Mouse (Mus musculus) liver, adult 2 months (tissue): Measurements from ENCODE around the gene Adamts6.

Experiments used
- CTCF ChIP-seq: fragments of 200-500 bp; IDR thresholded peaks from 2 replicates; pipeline ENCODE4 v1.5.1; 2011; ENCODE audit warnings: low read depth, low read length, control low read depth
- POLR2A ChIP-seq: fragments of 200-500 bp; IDR thresholded peaks from 2 replicates; pipeline ENCODE4 v1.6.1; 2011; ENCODE audit warnings: low read length, control low read depth; ENCODE audit not compliant: insufficient read depth; ENCODE audit errors: extremely low read depth

DNA sequence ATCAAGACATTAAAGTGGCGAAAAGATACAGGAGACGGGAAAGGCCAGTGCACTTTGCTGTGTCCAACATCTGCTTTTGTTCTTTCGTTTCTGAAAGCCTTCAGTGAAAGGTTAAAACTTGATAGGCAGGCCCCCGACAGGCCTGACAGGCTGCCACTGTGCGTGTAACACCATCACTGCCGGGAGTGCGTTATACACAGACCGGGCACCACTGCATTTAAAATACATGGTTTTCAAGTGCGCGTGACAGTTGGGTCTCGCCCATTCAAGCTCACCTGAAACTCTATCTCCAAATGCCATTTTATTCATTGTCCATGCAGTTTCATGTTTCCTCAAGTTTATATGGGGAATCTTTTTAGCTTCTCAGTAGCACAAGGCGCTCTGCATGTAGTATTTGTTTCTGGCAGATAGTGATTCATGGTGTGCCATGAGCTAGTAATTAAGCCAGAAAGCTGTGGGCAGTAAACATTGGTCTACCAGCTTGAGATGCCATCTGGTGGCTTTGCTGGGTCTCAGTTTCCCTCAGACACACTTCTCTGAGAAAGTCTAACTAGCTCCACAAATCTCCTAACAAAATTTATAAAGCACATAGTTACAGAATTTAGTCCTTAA is 195.6 kb downstream of the Adamts6 start:
- no peak for TF ChIP-seq CTCF
- no peak for TF ChIP-seq POLR2A
